Mouse (Mus musculus) heart, postnatal 25 days (tissue): Measurements from ENCODE around the gene Gm21800. TPM values are rescaled to one million over a fixed set of nuclear protein-coding genes. Genes with fewer than 3 reads are reported as not detected.
"Not testable (repeated sequence)": the region's sequence is repeated elsewhere in the genome, so short reads cannot be mapped to it uniquely, and the experiment has no call there.

ENCODE experiments used
- DNase-seq: peaks from one replicate; pipeline ENCODE4 v3.0.0; 2022; ENCODE audit warnings: low spot score
- intact Hi-C: fragments of 180-260 bp; cut with DNase I; formaldehyde crosslinking; loops from one replicate; pipeline ENCODE4 v1.15.1; 2025
- total RNA-seq, 2 experiments: library from RNA; stranded (reverse); gene quantifications; 2 replicates each; pipeline ENCODE4 v1.2.3; 2021

Gm21800 gene
- not detected for total RNA-seq

DNA sequence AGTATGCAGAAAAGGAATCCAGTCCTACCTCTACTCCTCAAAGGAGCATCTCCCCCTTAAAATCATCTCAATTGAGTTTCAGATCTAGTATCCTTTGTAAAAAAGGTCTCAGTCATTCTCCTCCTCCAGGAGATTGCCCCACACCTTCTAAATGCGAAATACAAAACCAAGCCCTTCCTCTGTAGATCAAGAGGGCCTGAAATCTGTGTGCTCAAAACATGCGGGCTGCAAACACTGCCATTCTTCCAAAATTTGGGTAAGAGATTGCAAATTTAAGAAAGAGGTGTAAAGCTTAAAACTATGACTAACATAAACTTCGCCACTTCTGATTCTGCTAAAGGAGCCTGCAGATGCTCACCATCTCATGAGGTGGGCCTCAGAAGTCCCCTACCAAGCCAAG, at the start of gene Gm21800:
Gene Gm21800, plus strand, starts transcription at position 301 of the 400 bp plus-strand sequence.
- DNase-seq, intact Hi-C loops: not testable (repeated sequence)
